Mouse (Mus musculus): ENCODE measurements around the gene Krcc1. TPM values are rescaled to one million over a fixed set of nuclear protein-coding genes. Genes with fewer than 3 reads are reported as not detected.
"Not testable (repeated sequence)": the region's sequence is repeated elsewhere in the genome, so short reads cannot be mapped to it uniquely, and the experiment has no call there.

Gene Krcc1
- total RNA-seq, 2 experiments from 2014 or later, result 65.1 to 104 TPM

DNA sequence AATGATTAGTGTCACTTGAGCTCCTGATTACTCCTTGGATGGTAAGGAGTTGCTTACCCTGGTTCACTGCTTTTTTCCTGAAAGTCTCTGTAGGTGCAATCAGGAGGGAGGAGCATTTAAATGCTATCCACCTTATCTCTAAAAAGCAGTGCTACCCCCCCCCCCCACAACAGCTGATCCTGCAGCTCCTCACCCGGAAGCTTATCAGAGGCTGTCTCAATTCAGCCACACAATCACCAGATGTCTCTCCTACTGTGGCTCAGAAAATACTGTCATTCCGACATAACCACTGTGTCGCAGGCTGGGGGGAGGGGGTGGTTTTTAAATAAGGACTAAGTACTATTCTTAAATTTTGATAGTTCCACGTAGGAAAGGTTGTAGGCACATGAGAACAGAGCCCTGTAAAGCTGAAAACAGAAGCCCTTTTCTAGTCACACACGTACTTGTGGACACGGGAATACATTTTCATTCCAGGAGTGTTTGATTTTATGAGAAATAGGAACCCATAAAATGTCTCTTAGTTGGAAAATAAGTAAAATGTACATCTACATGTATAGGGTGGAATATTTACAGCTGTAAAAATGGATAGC is 11.3 kb upstream of the Krcc1 start:
- ATAC-seq (replicated peaks; ENCODE audit: poor library complexity, severe bottlenecking), result peak; percentile 56

DNA sequence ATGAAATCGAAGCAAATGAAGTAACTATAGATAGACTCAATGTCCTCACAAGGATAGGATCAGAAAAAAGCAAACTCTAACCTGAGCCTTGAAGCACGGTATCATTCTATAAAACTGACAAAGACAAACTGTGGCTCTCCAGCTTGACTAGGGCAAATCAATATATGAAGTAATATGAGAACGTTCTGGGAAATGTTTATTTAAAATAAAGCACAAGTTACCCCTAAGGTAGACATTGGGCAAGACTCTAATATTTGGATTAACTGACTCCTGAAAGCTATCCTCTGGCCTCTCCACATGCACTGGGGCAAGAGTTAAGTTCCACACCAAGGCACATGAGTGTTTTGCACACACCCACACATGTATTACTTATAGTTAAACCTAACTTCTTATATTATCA is 10.4 kb upstream of the Krcc1 start:
- no peak for ATAC-seq (replicated peaks; ENCODE audit: poor library complexity, severe bottlenecking)

DNA sequence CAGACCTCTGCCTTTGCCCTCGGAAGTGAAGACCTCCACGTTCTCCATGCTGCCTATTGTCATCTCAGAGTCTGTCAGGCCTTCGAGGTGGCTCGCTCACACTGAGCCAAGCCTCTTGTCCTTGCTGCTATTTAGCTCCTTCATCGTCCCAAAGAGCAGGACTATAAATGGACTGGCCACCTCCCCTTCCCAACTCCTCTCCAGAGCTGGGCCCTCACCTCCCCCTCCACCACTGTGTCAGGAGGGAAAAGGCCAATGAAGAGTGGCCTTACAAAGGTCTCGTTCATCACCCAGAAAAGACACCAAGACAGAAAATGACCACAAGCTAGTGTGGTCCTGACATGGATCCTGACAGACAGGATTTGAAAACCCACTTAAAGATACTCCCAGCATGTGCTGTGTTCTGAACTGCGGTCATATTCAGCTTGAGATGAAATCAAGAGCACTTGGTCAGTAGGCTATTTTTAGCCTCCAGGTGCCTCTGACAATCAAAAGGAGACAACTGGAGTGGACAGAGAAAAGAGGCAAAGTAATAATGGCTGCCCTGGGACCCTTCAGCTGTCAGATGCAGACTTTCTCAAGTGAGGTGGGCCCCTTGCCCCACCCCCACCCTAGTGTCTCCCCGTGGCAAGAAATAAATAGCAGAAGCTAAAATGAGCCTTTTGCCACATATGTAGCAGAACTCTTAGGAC is 9.2 kb upstream of the Krcc1 start:
- ATAC-seq (replicated peaks; ENCODE audit: poor library complexity, severe bottlenecking), result no peak

DNA sequence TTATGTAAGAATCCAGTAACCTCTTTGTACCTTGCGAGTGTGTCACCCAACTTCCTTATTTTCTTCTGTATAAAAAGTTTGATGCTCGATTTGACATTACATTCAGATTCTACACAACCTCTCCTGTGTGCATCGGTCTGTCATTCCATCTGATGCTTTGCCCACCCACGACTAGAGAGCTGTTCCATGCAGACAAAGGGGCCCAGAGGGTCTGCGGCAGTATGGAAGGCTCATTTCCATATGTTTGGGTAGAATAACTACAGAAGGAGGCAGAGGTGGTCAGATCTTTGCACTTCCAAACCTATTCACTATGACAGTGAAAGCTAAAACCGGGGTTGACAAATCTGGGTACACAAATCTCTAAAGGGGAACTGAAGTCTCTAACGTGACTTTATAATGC is 3.9 kb upstream of the Krcc1 start:
- not testable (repeated sequence) for ATAC-seq (replicated peaks; ENCODE audit: poor library complexity, severe bottlenecking)

DNA sequence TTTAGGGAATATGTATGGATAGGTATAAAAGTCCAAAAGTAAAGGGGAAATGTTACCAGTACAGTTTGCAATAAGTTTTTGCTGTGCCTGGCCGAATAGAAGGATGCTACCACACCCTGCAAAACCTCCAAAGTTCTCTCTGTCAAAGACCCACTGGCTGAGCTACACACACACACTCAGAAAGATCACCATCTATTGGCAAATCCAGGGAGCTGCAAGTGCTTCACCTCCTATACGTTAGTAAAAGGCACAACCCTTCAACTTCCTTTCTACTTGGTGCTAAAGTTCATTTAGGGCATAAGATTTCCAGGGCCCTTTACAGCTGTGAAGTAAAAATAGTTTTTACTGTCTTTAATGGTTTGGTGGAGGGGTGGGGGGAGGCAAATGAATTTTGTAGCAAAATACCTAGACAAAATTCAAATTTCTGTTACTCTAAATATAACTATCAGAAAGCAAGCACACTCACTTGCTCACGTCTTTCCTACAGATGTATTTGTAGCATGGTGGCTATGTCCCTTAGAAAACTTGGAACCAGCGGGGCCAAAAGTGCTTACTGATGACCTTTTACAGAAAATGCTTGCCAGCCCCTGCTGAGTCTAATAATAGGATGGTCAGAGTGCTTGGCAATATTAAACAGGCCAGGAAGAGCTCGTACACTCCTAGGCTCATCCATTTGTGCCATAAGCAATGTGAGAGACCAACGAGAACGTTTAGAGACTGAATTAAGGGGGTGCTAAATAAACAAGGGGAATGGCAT is 2.4 kb upstream of the Krcc1 start:
- no peak for ATAC-seq (replicated peaks; ENCODE audit: poor library complexity, severe bottlenecking)

DNA sequence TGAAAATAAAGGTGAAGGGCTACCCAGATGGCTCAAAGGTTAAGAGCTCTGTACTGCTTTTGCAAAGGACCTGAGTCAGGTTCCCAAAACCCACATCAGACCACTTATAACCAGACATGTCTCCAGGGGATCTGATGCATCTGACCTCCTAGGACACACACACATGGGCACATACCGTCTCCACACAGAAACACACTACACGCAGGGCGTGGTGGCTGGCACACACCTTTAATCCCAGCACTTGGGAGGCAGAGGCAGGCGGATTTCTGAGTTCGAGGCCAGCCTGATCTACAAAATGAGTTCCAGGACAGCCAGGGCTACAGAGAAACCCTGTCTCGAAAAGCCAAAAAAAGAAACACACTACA is 1.8 kb upstream of the Krcc1 start:
- ATAC-seq (replicated peaks; ENCODE audit: poor library complexity, severe bottlenecking), result not testable (repeated sequence)

DNA sequence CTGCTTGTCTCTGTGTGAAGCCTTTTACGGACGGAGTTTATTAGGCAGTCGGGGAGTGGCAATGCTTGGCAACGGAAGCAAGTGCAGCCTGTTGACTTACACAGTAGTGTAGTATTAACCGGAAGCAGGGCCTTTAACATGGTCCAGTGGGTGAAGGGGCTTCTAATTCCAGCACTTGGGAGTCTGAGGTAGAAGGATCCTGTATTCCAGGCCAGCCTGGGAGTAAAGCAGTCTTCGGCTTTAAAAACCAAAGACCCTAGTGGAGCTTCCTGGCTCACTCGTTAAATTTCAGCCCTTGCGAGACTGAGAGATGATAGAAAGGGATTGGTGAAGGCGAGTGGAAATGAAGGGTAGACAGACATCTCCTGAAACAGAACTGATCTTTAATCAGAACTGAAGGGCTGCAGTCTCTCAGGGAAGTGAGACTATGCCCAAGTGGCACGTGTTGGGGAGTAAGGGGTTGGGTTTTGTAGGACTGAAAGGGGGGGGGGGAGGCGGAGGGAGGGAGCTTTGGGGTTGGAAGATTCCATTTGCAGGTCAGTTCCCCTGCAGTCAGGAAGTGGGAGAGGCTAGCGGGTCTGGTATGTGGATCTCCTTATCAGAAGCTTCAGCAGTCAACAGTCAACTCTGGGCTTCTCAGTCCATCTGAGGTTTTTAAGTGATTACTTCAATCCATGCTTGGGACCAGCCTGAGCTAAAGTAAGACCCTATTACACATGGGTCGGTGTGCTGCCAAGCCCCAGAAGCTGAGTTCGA is 998 bp upstream of the Krcc1 start:
- peak; percentile 67 for ATAC-seq (replicated peaks; ENCODE audit: poor library complexity, severe bottlenecking)

DNA sequence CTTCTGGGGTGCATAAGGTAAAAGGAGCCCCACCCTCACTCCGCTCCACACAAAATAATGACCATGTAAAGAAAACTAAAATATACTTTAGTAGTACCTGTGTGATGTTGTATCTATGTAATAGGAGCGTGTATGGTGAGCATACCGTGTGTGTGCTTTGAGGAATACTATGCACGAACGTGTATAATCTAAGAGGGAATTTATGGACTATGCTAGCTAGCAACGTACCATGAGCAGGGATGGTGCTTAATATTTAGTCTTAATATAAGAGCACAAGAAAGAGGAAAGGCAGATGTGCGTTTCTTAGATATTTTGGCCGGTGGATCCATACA is 454 bp upstream of the Krcc1 start:
- no peak; the same call in 1 of the 2 replicates for ATAC-seq (replicated peaks; ENCODE audit: poor library complexity, severe bottlenecking)

DNA sequence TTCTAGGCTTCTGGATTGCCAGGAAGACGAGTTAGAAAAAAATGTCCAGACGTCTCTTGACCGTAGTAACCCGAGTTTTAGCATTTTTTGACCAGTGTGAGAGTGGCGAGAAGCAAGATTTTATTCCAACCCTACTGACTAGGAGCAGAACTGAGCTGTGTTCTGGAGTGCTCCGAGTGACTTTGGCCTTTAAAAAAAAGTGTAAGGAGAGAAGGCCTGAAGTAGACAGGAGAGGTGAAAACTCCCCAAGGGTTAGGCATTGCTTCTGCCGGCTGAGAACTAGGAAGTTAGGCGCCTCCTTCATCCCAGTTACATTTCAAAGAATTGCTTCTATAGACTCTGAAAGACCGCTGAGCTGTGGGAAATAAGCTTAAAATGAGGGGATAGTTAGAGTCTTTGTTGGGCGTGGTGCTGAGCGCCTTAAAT is 852 bp downstream of the Krcc1 start:
- ATAC-seq (replicated peaks; ENCODE audit: poor library complexity, severe bottlenecking), result no peak

DNA sequence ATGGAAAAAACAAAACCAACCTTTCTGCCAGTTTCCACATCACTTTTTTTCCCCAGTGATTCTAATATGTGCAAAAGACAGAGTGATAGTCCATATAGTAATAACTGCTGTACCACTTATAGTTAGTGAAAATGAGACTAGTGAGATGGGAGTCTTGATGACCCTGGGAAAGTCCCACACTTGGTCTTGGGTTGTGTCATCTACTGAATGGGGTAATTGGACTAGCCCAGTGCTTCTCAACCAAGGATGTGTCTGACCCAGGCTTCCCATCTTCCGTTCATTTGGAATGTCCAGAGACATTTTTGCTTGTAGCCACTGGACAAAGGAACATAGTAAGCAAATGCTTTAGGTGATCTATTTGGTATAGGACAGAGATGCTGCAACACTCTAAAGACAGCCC is 2.2 kb downstream of the Krcc1 start:
- no peak for ATAC-seq (replicated peaks; ENCODE audit: poor library complexity, severe bottlenecking)

DNA sequence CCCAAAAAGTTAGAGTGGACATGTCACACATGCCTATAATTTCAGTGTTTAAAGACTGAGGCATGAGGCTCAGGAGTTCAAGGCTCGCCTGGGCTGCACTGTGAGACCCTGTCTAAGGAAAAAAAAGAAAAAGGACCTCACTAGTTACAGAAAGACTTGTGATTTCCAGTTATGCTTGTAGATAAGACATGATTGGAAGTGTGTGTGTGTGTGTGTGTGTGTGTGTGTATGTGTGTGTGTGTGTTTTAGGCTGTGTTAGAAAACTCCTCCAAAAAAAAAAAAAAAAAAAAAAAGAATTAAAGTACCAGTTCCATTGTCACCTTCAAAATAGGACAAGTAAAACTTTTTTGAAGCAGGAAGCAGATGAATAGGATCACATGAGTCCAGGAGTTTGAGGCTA is 3.1 kb downstream of the Krcc1 start:
- ATAC-seq (replicated peaks; ENCODE audit: poor library complexity, severe bottlenecking), result no peak

DNA sequence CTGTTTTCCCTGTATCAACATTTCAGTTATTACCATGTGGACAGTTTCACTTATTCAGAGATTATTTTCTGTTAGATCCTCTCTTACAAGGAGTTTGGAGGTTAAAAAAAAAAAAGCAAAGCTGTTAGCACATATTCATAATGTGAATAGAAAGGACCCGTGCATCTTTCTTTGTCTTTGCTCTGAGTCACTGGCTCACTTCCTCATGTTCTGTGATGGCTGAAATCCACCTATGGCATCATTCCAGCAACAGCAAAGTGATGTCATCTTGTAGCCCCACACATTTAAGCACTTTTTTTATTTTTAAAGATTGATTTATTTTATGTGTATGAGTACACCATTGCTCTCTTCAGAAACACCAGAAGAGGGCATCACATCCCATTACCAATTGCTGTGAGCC is 7.9 kb downstream of the Krcc1 start:
- peak; percentile 96 for ATAC-seq (replicated peaks; ENCODE audit: poor library complexity, severe bottlenecking)

DNA sequence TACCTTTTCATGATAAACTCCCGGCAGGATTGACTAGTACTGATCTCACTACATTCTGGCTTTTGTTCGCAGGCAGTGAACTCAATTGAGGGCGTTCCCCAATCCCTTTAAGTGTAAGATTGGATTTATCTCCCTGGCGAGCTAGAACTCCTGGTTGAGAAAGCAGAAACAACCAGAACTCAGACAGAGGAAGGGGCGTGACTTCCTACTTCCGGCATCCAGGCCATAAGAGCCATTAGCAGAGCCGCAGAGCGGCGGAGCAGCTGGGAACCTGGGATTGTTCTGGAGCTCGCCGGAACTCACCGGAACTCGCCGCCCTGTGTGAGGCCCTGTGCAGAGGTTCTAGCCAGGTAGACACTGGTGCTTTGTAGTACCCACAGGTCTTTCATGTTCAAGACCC is 22.0 kb downstream of the Krcc1 start:
- ATAC-seq (replicated peaks; ENCODE audit: poor library complexity, severe bottlenecking), result peak; percentile 80

DNA sequence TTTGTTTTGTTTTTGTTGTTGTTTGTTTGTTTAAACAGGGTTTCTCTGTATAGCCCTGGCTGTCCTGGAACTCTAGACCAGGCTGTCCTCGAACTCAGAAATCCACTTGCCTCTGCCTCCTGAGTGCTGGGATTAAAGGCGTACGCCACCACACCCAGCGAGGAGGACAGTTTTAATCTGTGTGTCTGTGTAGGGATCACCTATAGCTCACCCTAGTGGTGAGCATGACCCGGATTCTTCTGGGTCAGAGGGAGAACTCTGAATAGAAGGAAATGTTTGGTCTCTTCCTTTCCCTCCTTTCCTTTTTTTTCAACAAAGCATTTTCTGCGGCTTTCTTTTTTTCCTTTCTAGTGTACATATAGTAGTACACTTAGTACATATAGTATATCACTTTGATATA is 23.8 kb downstream of the Krcc1 start:
- ATAC-seq (replicated peaks; ENCODE audit: poor library complexity, severe bottlenecking), result no peak

DNA sequence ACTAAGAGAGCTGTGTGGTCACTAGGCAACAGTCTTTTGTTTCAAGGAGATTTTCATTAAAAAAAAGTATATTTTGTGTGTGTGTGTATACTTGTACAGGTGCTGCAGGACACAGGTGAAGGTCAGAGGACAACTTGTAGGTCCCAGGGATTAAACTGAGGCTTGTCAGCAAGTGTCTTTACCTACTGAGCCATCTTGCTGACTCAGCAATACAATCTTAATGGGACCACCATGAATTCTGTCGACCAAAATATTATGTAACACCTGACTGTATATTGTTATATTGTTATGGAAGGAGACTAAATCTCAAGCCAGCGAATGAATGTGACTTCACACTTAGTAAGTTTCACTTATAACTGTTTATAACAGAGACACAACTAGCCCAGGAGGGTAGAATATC is 26.6 kb downstream of the Krcc1 start:
- ATAC-seq (replicated peaks; ENCODE audit: poor library complexity, severe bottlenecking), result no peak

DNA sequence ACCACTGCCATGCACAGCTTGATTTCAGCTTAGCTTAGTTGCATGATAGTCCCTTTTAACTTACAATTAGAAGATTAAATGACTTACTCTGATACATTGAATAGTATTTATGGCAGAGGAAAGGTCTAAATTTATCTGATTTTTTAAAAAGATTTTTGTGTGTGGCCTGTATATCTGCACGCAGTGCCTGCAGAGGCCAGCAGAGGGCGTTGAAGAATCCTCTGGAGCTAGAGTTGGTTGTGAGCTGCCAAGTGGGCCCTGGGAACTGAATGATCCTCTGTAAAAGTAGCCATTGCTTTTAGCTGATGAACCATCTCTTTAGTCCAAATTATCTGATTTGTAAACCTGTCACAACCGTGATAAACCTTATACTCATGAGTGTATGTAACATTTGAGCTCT is 27.3 kb downstream of the Krcc1 start:
- peak; percentile 66 for ATAC-seq (replicated peaks; ENCODE audit: poor library complexity, severe bottlenecking)

DNA sequence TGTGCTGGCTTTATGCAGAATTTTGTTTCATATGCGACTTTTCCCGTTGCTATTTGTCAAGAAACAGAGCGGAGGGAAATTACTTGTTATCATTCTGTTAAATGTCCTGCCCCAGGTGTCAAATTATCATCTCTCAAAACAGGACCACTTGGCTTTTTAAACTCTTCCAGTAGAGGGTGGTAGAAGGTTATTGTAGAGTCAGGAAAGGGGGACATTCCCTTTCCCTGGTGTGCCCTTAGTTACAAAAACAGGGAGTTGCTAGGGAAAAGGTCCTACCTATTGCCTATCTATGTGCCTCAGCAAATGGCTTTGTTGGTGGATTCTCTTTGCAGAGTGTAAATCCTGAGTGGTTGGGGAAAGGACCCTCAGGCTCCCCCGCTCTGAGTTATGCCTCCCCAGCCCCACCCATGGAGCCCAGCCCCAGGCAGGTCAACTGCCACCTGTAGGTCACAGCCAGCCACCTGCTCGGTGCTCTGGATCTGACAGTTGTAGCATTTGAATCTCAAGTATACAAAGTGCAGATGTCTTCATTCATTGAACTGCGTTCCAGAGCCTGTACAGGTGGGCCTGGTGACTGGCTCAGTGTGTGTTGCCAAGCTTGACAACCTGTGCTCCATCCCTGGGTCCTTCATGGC is 30.7 kb downstream of the Krcc1 start:
- ATAC-seq (replicated peaks; ENCODE audit: poor library complexity, severe bottlenecking), result no peak

DNA sequence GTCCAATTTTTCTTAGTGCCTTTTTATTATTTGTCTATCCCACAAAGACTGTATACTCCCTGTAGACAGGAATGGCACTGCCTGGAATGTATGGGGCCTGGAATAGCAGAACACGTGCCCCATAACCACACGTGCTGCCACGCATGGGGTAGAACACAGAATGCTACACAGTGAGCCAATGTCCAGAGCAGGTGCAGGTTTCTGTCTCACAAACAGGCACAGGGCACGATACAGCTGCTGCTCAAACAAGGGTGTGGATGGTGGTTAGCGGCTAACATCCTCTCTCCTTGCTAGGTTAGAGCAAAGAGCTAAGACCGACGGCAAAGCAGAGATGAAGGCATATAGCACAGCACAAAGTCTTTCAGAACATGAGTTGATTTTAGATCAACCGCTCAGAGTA is 36.0 kb downstream of the Krcc1 start:
- ATAC-seq (replicated peaks; ENCODE audit: poor library complexity, severe bottlenecking), result no peak

DNA sequence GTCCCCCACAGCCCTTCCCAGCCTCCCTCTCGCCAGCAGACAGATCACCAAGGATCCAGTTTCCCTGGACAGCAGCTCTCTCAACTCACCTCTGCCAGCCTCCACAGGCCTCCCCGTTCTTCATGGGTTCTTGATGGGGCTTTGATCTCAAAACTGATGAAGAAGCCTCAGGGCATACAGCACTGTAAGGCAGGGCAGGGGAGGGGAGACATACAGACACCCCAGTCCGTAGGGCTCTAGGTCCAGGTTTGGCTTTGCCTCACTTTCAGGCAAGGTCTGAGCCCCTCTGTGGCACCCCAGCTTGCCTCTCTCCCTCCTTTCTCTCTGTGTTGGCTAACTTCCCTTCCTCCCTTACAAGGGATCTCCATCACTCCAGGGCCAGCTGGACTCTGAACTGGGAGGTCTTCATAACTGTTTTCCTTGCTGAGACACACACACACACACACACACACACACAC is 50.4 kb downstream of the Krcc1 start, which contains the start of gene Smyd1:
Smyd1 (minus strand) TSS at position 408 of the 458 bp plus-strand sequence.
- no peak for ATAC-seq (replicated peaks; ENCODE audit: poor library complexity, severe bottlenecking)

DNA sequence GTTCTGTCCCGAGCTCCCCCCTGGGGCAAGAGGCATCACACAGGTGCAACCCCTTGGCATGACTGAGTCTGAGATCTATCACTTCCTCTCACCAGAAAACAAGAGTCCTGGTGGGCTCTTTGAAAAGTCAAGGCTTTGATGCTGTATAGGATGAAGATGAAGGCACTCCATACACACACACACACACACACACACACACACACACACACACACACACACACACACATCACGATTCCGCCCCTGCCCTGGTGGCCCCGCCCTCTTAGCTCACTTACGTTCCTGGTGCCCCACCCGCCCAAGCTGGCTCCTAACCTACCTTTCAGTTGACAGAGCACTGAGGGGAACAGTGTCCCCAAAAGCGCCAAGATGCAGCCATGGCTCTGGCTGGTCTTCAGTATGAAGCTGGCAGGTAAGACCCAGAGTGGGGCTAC is 51.0 kb downstream of the Krcc1 start, which contains the start of gene Cd8b1:
Cd8b1 (plus strand) TSS at position 298 of the 431 bp plus-strand sequence.
- no peak for ATAC-seq (replicated peaks; ENCODE audit: poor library complexity, severe bottlenecking)

Measured in granulocyte monocyte progenitor cell, adult 5-6 weeks (primary cell).